Mouse (Mus musculus): ENCODE results near the gene Kdm6b. TPM values are rescaled to one million over a fixed set of nuclear protein-coding genes. Genes with fewer than 3 reads are reported as not detected.

Kdm6b gene
- polyA plus RNA-seq, 1 experiment from 2014 or later, result 42.4 TPM

DNA sequence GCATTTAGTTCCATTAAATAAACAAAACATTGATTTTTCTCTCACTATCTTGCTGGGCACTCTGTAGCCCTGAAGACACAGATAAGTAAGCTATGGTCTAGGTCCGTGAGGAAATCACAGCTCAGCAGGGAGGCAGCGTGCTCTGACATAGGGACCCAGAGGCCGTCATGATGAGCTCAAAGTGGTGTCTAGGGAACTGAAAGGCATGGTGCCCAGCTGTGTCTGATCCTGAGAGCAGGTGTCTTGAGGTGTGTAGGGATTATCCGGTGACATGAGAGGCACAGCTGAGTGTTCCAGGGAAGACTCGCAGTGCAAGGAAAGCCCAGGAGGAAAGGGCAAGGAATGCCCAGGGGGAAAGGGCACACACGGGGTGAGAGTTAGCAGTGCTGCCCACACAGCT lies 19.7 kb upstream of the Kdm6b start:
- WGBS, result 64% methylated on average over 6 of the region's 6 CpGs
- H3K27me3 ChIP-seq (ENCODE audit: control insufficient read depth, insufficient read depth, low read length), result peaks cover 3% of the 10 kb centered on the region; the same call in 1 of the 2 replicates
- H3K9ac ChIP-seq (ENCODE audit: low read length), result no peak overlapping the region
- H3K4me2 ChIP-seq (ENCODE audit: low read depth, severe bottlenecking), result no peak overlapping the region
- H3K27ac ChIP-seq (replicated peaks; ENCODE audit: low read depth, low read length), result no peak overlapping the region
- H3K4me3 ChIP-seq (ENCODE audit: low read depth, low read length), result no peak overlapping the region
- H3K4me1 ChIP-seq (ENCODE audit: control insufficient read depth, insufficient read depth, low read length), result no peaks in the 10 kb centered on the region
- H3K36me3 ChIP-seq (ENCODE audit: control insufficient read depth, insufficient read depth, low read length), result no peaks in the 10 kb centered on the region
- ATAC-seq (ENCODE audit: insufficient number of reproducible peaks, low FRiP score, low TSS enrichment, low read depth), result no peak
- no peak for DNase-seq (ENCODE audit: low spot score)
- H3K9me3 ChIP-seq (ENCODE audit: control insufficient read depth, low read length), result no peaks in the 10 kb centered on the region

DNA sequence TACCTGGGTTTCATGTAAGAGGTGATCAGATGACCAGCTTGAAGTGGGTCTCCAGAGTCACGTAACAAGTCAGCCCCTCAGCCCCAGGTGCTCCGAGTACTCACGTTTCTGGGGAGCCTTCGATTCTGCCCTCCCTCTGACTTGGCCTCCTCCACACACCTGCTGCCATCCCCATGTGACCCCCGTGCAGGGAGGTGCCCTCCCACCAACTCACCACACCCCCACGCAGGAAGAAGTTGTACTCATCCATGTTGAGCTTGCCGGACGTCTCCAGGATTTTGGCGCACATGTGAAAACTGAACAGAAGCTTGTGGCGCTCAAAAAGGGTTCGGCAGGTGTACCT lies 19.1 kb upstream of the Kdm6b start:
- ATAC-seq (ENCODE audit: insufficient number of reproducible peaks, low FRiP score, low TSS enrichment, low read depth) (no peak), DNase-seq (ENCODE audit: low spot score) (no peak)
- WGBS, result 71% methylated on average over 11 of the region's 11 CpGs
- H3K4me3 ChIP-seq (ENCODE audit: low read depth, low read length), result no peak overlapping the region
- no peak overlapping the region for H3K27ac ChIP-seq (replicated peaks; ENCODE audit: low read depth, low read length)
- H3K36me3 ChIP-seq (ENCODE audit: control insufficient read depth, insufficient read depth, low read length), result no peaks in the 10 kb centered on the region
- H3K9me3 ChIP-seq (ENCODE audit: control insufficient read depth, low read length), result no peaks in the 10 kb centered on the region
- H3K9ac ChIP-seq (ENCODE audit: low read length), result no peak overlapping the region
- no peak overlapping the region for H3K4me2 ChIP-seq (ENCODE audit: low read depth, severe bottlenecking)
- H3K27me3 ChIP-seq (ENCODE audit: control insufficient read depth, insufficient read depth, low read length), result peaks cover 3% of the 10 kb centered on the region; the same call in 1 of the 2 replicates
- no peaks in the 10 kb centered on the region for H3K4me1 ChIP-seq (ENCODE audit: control insufficient read depth, insufficient read depth, low read length)

DNA sequence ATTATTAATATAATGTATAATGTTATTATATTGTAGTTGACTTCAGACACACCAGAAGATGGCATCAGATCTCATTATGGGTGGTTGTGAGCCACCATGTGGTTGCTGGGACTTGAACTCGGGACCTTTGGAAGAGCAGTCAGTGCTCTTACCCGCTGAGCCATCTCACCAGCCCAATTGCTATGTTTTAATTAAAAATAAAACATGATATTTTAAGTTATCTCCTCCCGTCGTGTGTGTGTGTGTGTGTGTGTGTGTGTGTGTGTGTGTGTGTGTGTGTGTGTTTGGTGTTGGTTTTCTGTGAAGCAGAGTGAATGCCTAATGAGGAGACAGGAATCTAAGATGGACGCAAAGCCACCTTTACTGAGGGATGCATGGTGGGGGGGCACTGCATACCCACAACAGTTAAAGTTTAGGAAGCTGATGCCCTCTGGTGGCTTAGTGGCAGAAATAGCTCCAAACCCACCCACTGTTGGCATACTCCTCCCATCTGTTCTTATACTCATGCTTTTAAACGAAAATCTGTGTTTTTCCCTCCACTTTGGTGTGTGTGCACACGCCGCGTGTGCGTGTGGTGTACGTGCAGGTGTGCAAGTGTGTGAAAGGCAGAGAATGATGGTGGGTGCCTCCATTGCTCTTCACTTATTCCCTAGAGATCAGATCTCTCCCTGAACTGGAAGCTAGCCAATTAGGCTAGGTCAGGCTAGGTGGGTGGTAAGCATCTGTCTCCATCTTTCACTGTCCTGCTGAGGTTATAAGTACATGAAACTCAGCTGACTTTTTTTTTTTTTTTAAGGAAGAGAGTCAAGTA lies 18.6 kb upstream of the Kdm6b start:
- Histone ChIP-seq H3K9me3 (ENCODE audit: control insufficient read depth, low read length) (no peaks in the 10 kb centered on the region), H3K27me3 (ENCODE audit: control insufficient read depth, insufficient read depth, low read length) (peaks cover 3% of the 10 kb centered on the region; the same call in 1 of the 2 replicates), H3K4me1 (ENCODE audit: control insufficient read depth, insufficient read depth, low read length) (no peaks in the 10 kb centered on the region), H3K9ac (ENCODE audit: low read length) (no peak overlapping the region), H3K36me3 (ENCODE audit: control insufficient read depth, insufficient read depth, low read length) (no peaks in the 10 kb centered on the region), H3K4me3 (ENCODE audit: low read depth, low read length) (no peak overlapping the region), H3K4me2 (ENCODE audit: low read depth, severe bottlenecking) (no peak overlapping the region), H3K27ac (replicated peaks; ENCODE audit: low read depth, low read length) (no peak overlapping the region)
- peak; percentile 33; the same call in 1 of the 2 replicates for ATAC-seq (ENCODE audit: insufficient number of reproducible peaks, low FRiP score, low TSS enrichment, low read depth)
- DNase-seq (ENCODE audit: low spot score), result peak; percentile 77
- 40% methylated on average over 11 of the region's 11 CpGs for whole genome bisulfite sequencing

DNA sequence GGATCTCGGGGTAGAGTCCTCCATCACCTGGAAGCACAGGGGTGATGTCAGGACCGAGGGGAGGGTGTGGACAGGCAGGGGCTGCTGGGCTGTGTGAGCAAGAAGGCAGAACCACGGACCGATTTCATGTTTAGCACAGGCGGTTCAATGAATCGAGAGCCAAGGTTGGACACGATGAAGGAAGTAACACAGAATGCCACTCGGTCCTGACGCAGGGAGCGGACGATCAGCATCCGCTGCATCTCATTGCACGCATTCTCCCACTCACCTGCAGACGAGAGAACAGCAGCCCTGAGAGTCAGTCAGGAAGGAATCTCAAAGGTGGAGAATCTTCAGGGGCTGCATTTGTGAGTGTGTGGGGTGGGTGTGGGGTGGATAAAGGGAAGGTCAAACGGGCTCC lies 17.2 kb upstream of the Kdm6b start:
- WGBS, result 89% methylated on average over 15 of the region's 15 CpGs
- no peak for ATAC-seq (ENCODE audit: insufficient number of reproducible peaks, low FRiP score, low TSS enrichment, low read depth)

DNA sequence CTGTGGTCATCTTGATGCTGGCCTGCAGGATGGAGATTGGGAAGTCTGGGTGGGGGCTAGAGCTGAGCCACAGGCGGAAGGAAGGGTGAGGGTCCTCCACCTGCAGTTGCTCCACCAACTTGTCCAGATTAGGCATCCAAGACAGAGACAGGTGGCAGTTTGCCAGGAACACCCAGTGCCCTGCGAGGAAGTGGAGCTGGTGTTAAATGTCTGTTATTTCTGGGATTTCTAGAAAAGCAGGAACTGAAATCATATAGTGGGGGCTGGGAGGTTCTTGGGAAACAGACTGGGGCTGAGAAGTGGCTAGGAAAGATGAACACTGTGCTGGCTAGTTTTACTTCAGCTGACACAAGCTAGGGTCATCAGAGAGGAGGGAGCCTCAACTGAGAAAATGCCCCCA lies 15.8 kb upstream of the Kdm6b start:
- no peak overlapping the region for H3K4me3 ChIP-seq (ENCODE audit: low read depth, low read length)
- H3K9me3 ChIP-seq (ENCODE audit: control insufficient read depth, low read length), result no peaks in the 10 kb centered on the region
- H3K36me3 ChIP-seq (ENCODE audit: control insufficient read depth, insufficient read depth, low read length), result no peaks in the 10 kb centered on the region
- no peak overlapping the region for H3K9ac ChIP-seq (ENCODE audit: low read length)
- ATAC-seq (ENCODE audit: insufficient number of reproducible peaks, low FRiP score, low TSS enrichment, low read depth) (0 out of 2 replicates have a peak, but pooled peaks have one; percentile 2), DNase-seq (ENCODE audit: low spot score) (no peak)
- H3K27me3 ChIP-seq (ENCODE audit: control insufficient read depth, insufficient read depth, low read length), result no peaks in the 10 kb centered on the region
- H3K4me1 ChIP-seq (ENCODE audit: control insufficient read depth, insufficient read depth, low read length), result no peaks in the 10 kb centered on the region
- no peak overlapping the region for H3K27ac ChIP-seq (replicated peaks; ENCODE audit: low read depth, low read length)
- H3K4me2 ChIP-seq (ENCODE audit: low read depth, severe bottlenecking), result no peak overlapping the region
- WGBS, result 65% methylated on average over 2 of the region's 2 CpGs

More for the DNA sequence above, 17.2 kb upstream of the Kdm6b start:
- Histone ChIP-seq H3K4me2 (ENCODE audit: low read depth, severe bottlenecking) (no peak overlapping the region), H3K27me3 (ENCODE audit: control insufficient read depth, insufficient read depth, low read length) (peaks cover 3% of the 10 kb centered on the region; the same call in 1 of the 2 replicates), H3K9ac (ENCODE audit: low read length) (no peak overlapping the region), H3K36me3 (ENCODE audit: control insufficient read depth, insufficient read depth, low read length) (no peaks in the 10 kb centered on the region), H3K4me3 (ENCODE audit: low read depth, low read length) (no peak overlapping the region), H3K27ac (replicated peaks; ENCODE audit: low read depth, low read length) (no peak overlapping the region), H3K4me1 (ENCODE audit: control insufficient read depth, insufficient read depth, low read length) (no peaks in the 10 kb centered on the region), H3K9me3 (ENCODE audit: control insufficient read depth, low read length) (no peaks in the 10 kb centered on the region)
- no peak for DNase-seq (ENCODE audit: low spot score)

DNA sequence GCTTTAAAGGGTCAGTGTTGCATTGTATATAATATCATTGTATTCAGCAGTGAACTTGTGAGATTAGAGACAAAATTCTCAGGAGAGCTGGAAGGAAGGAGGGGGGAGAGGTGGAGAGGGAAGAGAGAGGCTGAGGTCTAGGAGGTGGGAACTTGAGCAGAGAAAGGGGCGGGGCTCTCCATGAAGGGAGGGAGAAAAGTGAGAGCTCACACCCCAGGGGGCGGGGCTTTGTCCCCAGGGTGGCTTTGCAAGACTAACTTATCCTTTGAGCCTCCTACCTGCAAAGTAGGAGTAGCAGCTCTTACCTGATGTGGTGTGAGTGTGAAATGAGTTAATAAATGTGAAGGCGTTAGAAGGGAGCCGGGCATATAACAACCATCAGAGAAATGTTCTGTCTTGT lies 15.3 kb upstream of the Kdm6b start:
- Histone ChIP-seq H3K36me3 (ENCODE audit: control insufficient read depth, insufficient read depth, low read length) (no peaks in the 10 kb centered on the region), H3K4me3 (ENCODE audit: low read depth, low read length) (no peak overlapping the region), H3K9ac (ENCODE audit: low read length) (no peak overlapping the region), H3K27ac (replicated peaks; ENCODE audit: low read depth, low read length) (no peak overlapping the region), H3K4me2 (ENCODE audit: low read depth, severe bottlenecking) (no peak overlapping the region; the same call in 1 of the 2 replicates), H3K27me3 (ENCODE audit: control insufficient read depth, insufficient read depth, low read length) (no peaks in the 10 kb centered on the region), H3K9me3 (ENCODE audit: control insufficient read depth, low read length) (no peaks in the 10 kb centered on the region), H3K4me1 (ENCODE audit: control insufficient read depth, insufficient read depth, low read length) (no peaks in the 10 kb centered on the region)
- DNase-seq (ENCODE audit: low spot score) (no peak), ATAC-seq (ENCODE audit: insufficient number of reproducible peaks, low FRiP score, low TSS enrichment, low read depth) (no peak)
- 19% methylated on average over 4 of the region's 4 CpGs for WGBS

DNA sequence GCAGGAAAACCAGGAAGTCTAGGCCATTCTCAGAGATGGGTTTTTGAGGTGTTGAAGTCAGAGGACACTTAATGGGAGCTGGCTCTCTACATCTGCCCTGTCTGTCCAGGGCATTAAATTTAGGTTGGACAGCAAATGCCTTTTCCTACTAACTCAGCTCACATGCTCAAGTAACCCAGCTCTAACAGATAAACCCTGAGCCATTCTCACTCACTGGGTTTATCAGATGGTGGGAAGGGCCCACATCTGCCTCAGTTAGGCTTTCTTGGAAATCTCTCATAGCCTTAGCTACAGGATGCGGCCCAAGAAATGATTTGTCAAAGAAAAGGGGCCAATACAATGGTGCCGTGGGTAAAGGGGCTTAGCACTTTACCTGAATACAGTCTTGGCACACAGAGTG lies 12.8 kb upstream of the Kdm6b start:
- Histone ChIP-seq H3K27ac (replicated peaks; ENCODE audit: low read depth, low read length) (no peak overlapping the region), H3K9me3 (ENCODE audit: control insufficient read depth, low read length) (no peaks in the 10 kb centered on the region), H3K36me3 (ENCODE audit: control insufficient read depth, insufficient read depth, low read length) (no peaks in the 10 kb centered on the region), H3K4me3 (ENCODE audit: low read depth, low read length) (no peak overlapping the region), H3K4me2 (ENCODE audit: low read depth, severe bottlenecking) (no peak overlapping the region), H3K9ac (ENCODE audit: low read length) (no peak overlapping the region), H3K27me3 (ENCODE audit: control insufficient read depth, insufficient read depth, low read length) (peaks cover 13% of the 10 kb centered on the region; the same call in 1 of the 2 replicates), H3K4me1 (ENCODE audit: control insufficient read depth, insufficient read depth, low read length) (peaks cover 7% of the 10 kb centered on the region; the same call in 1 of the 2 replicates)
- ATAC-seq (ENCODE audit: insufficient number of reproducible peaks, low FRiP score, low TSS enrichment, low read depth) (no peak), DNase-seq (ENCODE audit: low spot score) (no peak)
- 83% methylated on average over 2 of the region's 2 CpGs for WGBS

DNA sequence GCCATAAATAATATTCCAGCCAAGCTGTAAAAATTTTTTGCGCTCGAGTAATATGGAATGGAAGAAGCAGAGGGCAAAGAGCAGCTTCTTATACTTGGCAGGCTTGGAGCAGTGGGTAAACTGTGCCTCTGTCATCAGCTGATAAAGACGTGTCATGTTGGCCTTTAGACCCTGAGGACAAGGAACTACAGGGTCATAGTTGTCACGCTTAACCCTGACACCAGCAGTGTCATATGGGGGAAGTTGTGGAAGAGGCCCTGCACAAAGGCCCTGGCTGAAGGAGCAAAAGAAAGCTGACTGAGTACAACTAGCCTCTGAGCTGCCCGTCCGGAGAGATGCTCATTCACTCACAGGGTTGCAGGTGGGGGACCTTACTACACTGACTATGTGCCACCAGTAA lies 10.4 kb upstream of the Kdm6b start:
- 80% methylated on average over 6 of the region's 6 CpGs for WGBS
- Histone ChIP-seq H3K9me3 (ENCODE audit: control insufficient read depth, low read length) (no peaks in the 10 kb centered on the region), H3K4me2 (ENCODE audit: low read depth, severe bottlenecking) (no peak overlapping the region), H3K9ac (ENCODE audit: low read length) (no peak overlapping the region), H3K4me3 (ENCODE audit: low read depth, low read length) (no peak overlapping the region), H3K4me1 (ENCODE audit: control insufficient read depth, insufficient read depth, low read length) (peaks cover 23% of the 10 kb centered on the region), H3K27ac (replicated peaks; ENCODE audit: low read depth, low read length) (no peak overlapping the region), H3K36me3 (ENCODE audit: control insufficient read depth, insufficient read depth, low read length) (no peaks in the 10 kb centered on the region), H3K27me3 (ENCODE audit: control insufficient read depth, insufficient read depth, low read length) (peaks cover 14% of the 10 kb centered on the region; the same call in 1 of the 2 replicates)
- no peak for DNase-seq (ENCODE audit: low spot score)
- no peak for ATAC-seq (ENCODE audit: insufficient number of reproducible peaks, low FRiP score, low TSS enrichment, low read depth)

Measured in limb, embryonic 11.5 days (tissue).